In genomic region chr5:137713454-137713853, GRCm38 (mm10) we compare ENCODE assay signal across 28 mouse cellular contexts.
"Had no signal": no experiment of that assay in that cellular context is flagged by ENCODE, and none has a peak within 500 bp of the region (broad histone marks: within the 10 kb centered on the region; RNA-seq: fewer than 3 reads in every experiment).

No protein-coding gene starts in this region.

- ATAC-seq: forebrain, embryonic 13.5 days; forebrain, embryonic 14.5 days; forebrain, embryonic 15.5 days; forebrain, embryonic 16.5 days; forebrain, postnatal 0 days had no signal

- H3K4me1 ChIP-seq: embryonic facial prominence, embryonic 12.5 days; embryonic facial prominence, embryonic 15.5 days; forebrain, embryonic 12.5 days; forebrain, embryonic 13.5 days; forebrain, embryonic 15.5 days had no signal

- H3K36me3 ChIP-seq: embryonic facial prominence, embryonic 10.5 days; embryonic facial prominence, embryonic 12.5 days; embryonic facial prominence, embryonic 13.5 days; embryonic facial prominence, embryonic 15.5 days; forebrain, embryonic 10.5 days; forebrain, embryonic 12.5 days; forebrain, embryonic 15.5 days had no signal

- H3K9me3 ChIP-seq: embryonic facial prominence, embryonic 10.5 days; embryonic facial prominence, embryonic 12.5 days; embryonic facial prominence, embryonic 13.5 days; embryonic facial prominence, embryonic 15.5 days; forebrain, embryonic 10.5 days; forebrain, embryonic 12.5 days; forebrain, embryonic 13.5 days; forebrain, embryonic 15.5 days had no signal

- DNase-seq: cerebellum, adult 2 months; cerebellum, adult 8-10 months; cerebellum, adult 9-10 months; cerebellum, adult 9-11 months; cerebellum, postnatal 10 days; cerebellum, postnatal 14 days; cerebellum, postnatal 25 days; cerebellum, postnatal 36 days; embryo, embryonic 11 days; forebrain, postnatal 0 days; gastrocnemius, adult 2 months; gastrocnemius, postnatal 10 days; gastrocnemius, postnatal 14 days; gastrocnemius, postnatal 25 days; gastrocnemius, postnatal 36 days; heart, adult 18-20 months; heart, adult 2 months had no signal

- H3K4me2 ChIP-seq: embryonic facial prominence, embryonic 12.5 days; embryonic facial prominence, embryonic 13.5 days; embryonic facial prominence, embryonic 15.5 days; forebrain, embryonic 12.5 days; forebrain, embryonic 13.5 days; forebrain, embryonic 15.5 days had no signal

- H3K27ac ChIP-seq: embryonic facial prominence, embryonic 10.5 days; embryonic facial prominence, embryonic 12.5 days; embryonic facial prominence, embryonic 13.5 days; embryonic facial prominence, embryonic 15.5 days; forebrain, embryonic 10.5 days; forebrain, embryonic 12.5 days; forebrain, embryonic 13.5 days; forebrain, embryonic 15.5 days; gastrocnemius, adult 2 months; heart, adult 2 months had no signal

- H3K9ac ChIP-seq: embryonic facial prominence, embryonic 12.5 days; embryonic facial prominence, embryonic 13.5 days; embryonic facial prominence, embryonic 15.5 days; forebrain, embryonic 12.5 days; forebrain, embryonic 13.5 days; forebrain, embryonic 15.5 days; forebrain, postnatal 0 days had no signal

- H3K27me3 ChIP-seq: embryonic facial prominence, embryonic 12.5 days; embryonic facial prominence, embryonic 13.5 days; embryonic facial prominence, embryonic 15.5 days; forebrain, embryonic 12.5 days; forebrain, embryonic 13.5 days; forebrain, embryonic 15.5 days had no signal

- H3K4me3 ChIP-seq: embryonic facial prominence, embryonic 10.5 days; embryonic facial prominence, embryonic 12.5 days; embryonic facial prominence, embryonic 13.5 days; embryonic facial prominence, embryonic 15.5 days; erythroblast, embryonic 14.5 days; forebrain, embryonic 10.5 days; forebrain, embryonic 12.5 days; forebrain, embryonic 13.5 days; forebrain, embryonic 15.5 days; gastrocnemius, adult 2 months; heart, adult 2 months had no signal
